Mouse (Mus musculus): ENCODE data around the gene Pip5k1b. TPM values are rescaled to one million over a fixed set of nuclear protein-coding genes. Genes with fewer than 3 reads are reported as not detected.
A peak's percentile ranks its signal among the peaks of the same experiment; 100 is the strongest.

Gene Pip5k1b
- total RNA-seq, 2 experiments from 2014 or later: 25.3 to 27.0 TPM

DNA sequence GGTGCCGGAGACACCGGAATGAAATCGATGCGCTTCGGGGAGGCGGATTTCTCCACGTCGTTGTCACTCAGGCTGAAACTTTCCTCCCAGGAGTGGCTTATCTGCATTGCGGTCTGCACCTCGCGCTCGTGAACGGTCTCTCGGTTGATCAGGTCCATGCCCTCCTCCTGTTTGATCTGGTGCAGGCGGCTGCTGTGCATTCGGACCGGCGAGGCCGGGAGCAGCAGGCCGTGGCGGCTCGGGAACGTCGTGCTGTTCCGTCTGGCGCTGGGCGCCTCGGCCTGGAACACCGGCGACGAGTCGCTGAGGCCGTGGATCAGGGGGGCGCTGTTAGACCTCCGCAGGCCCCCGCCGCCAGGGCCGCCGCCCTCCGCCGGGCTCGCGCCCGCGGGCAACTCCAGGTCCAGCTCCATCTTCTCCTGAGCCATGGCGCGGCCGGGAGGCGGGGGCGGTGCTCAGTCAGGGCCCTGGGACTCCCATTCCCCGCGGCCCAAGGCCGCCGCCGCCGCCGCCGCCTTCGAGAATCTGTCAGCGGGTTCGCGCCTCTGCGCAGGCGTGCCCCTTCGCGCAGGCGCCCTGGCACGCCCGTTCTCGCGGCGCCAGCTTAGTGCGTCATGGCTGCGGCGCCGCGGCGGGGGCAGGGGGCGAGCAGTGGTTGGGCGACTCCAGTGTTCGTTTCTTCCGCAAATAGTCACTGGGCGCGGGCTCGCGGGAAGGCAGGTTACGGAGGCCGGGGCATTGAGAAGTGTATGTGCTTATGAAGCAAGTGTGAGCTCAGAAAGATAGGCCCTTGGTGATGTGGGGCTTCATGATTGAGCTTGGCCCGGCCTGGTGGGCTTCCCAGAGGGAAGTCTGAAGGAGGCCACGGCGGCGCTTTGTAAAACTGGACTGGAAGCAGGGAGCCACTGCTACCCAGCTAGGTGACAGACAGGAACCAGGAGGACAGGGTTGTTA, 78.5 kb downstream of the Pip5k1b start, which contains the start of gene Fam122a:
Gene Fam122a (minus strand): TSS at position 428 of the 954 bp plus-strand sequence.
- peak; percentile 94 to 95 for DNase-seq
- intact Hi-C loops (cut with DNase I): loop anchor here (2.0 to 5.0 kb wide), 2 partner anchors 78 to 175 kb away; partner anchors contain the start of gene Pip5k1b

DNA sequence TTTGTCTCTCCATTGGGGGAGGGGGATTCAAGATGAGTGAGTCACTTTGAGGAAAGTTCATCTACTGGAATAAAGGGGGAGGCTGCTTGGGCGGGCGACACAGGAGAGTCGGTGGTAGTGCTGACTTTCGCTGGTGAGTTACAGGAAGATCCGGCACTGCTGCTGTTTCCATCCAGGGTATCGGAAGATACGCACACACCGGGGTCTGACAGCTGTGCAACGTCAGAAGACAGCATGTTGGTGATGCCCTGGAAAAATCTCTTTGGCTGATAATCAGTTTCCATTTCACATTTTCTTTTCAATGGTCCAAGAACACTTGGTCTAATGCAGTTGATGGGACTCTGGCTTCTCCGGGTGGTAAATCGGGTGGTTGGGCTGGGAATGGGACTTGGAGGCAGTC, 79.2 kb downstream of the Pip5k1b start:
- no peak for DNase-seq
- intact Hi-C loops (cut with DNase I): loop anchor here (2.0 to 5.0 kb wide), 2 partner anchors 78 to 174 kb away; partner anchors contain the start of gene Pip5k1b

DNA sequence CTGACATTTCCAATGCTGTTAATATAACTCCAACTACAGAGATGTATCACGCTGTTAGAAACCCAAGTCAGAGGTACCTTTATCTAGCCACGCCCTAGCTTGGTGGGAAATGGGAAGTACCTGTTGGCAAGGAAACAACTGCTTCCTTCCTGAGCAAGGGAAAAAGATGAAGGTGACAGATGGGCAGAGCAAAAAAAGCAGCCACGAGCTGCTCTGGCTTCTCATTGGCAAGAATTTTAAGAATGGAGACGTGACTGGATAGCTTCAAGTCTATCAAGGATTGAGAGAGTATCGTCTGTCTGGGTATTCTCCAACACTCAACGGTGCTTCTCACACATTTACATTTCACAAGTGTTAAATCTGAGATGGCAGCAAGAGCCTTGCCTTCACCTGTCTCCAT, 80.4 kb downstream of the Pip5k1b start:
- intact Hi-C loops (cut with DNase I): loop anchor here (5.0 kb wide), 1 partner anchor 173 kb away; no protein-coding TSS in a partner anchor
- no peak for DNase-seq

DNA sequence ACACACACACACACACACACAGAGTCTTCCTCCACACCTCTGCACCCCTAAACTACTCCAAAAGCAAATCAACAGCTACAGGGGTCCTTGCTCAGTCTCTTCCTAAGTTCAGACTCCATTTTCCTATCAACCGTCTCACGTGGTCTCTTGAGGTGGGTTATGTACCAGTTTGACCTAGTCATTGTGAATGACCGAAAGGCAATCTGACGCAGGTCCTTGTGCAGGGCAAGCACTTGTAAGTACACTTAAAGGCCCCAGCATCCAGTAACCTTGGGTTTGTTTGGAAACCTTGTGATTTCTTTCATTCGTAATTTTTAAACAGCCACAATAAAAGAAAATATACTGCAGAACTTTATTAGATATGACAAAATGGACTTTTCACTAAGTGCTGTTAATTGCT, 83.2 kb downstream of the Pip5k1b start:
- no peak for DNase-seq
- intact Hi-C loops (cut with DNase I): no loop called here

DNA sequence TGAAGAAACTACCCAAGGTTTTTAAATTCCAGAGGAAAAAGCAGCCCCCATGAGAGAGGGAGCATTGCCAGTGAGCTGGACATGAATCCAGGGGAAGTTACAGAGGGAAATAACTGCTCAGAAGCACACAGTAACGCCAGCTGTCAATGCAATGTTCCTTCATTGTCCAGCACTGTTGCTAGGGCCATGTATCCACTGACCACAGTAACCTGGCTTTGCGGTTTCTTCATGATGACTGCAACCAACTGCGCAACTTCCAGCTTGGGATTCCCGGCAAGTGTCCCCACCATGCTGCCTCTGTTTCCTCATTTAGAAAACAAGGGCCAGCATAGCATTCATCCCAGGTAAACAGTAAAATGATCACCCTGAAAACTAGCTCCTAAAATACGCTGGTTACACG, 84.1 kb downstream of the Pip5k1b start:
- intact Hi-C loops (cut with DNase I): no loop called here
- DNase-seq: no peak

DNA sequence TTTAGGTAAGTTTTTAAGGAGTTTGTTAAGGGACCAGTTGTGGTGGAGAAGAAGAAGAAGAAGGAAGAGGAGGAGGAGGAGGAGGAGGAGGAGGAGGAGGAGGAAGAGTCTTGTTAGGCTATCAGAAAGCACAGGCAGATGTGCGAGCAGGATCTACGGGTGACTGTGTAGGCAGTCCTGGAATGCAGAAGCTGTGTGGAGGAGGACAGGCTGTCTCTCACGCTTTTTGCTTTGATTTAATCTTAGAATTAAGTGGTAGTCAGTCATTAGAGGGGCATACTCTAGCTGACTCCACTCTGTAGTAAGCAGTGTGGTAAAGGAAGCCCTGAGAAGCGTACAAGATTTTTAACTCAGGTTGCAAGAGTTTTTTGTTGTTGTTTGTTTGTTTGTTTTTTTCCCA, 86.5 kb downstream of the Pip5k1b start:
- intact Hi-C loops (cut with DNase I): no loop called here
- DNase-seq: no peak

DNA sequence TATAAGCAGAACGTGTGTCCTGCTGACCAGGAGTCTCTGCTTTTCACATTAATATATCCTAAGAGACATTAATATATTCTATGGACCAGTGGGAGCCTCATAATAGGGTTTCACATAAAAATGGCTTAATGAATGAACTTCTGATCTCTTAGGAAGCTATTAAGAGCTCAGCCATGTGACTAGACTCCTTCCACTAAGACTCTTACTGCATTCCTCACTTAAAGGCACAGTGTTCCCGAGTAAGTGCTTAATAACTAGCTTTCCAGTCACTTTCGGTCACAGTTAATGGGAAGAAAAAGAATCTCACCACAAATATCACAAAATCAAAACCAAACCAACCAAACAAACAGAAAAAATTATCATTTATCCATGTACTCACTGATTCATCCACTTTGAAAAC, 87.1 kb downstream of the Pip5k1b start:
- DNase-seq: no peak

DNA sequence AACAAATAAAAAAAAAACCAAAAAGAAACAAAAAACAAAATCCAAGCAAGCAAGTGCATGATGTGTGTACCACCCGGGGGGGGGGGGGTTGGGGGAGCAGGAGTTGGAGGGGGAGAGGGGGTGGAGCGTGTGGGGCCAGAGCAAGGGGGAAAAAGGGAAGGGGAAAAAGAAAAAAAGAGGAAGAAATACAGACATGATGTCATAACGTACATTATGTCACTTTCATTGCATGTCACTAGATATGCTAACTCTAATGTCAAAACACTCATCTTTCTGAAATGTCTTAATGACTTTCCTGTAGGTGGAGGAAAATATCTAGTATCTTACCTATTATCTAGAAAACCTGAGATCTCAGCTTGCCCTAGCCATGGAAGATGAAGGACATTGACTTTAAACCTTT, 92.7 kb downstream of the Pip5k1b start:
- DNase-seq: no peak
- intact Hi-C loops (cut with DNase I): no loop called here

More for the DNA sequence above, 87.1 kb downstream of the Pip5k1b start:
- intact Hi-C loops (cut with DNase I): no loop called here

DNA sequence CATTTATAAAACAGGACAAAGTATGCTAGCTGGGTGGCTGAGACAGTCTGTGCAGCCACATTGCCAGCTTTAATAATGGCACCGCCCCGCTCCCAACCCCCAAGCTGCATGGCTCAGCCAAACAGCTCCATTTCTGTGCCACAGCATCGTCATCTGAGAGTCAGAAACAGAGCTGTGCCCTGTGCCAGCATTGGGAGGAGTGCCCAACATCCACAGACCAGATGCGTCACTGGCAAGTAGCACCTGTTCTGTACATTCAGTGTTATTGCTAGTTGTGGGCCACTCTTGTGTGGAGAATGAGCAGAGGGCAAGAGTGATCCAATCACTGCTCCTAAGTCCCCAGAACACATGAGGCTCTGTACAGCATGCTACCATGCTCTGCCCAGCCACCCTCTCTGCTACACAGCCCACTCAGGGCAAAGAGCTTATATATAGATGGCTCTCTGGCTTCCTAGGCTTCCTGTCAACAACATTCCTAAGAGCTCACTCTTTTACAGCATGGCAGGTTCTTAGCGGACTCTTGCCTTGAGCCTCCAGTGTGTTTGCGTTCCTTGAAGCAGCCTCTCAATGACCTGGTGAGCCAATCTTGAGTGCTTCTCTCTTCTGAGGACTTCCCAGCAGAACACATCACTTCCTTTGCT, 99.0 kb downstream of the Pip5k1b start:
- peak; percentile 28 to 44 for DNase-seq
- intact Hi-C loops (cut with DNase I): no loop called here

DNA sequence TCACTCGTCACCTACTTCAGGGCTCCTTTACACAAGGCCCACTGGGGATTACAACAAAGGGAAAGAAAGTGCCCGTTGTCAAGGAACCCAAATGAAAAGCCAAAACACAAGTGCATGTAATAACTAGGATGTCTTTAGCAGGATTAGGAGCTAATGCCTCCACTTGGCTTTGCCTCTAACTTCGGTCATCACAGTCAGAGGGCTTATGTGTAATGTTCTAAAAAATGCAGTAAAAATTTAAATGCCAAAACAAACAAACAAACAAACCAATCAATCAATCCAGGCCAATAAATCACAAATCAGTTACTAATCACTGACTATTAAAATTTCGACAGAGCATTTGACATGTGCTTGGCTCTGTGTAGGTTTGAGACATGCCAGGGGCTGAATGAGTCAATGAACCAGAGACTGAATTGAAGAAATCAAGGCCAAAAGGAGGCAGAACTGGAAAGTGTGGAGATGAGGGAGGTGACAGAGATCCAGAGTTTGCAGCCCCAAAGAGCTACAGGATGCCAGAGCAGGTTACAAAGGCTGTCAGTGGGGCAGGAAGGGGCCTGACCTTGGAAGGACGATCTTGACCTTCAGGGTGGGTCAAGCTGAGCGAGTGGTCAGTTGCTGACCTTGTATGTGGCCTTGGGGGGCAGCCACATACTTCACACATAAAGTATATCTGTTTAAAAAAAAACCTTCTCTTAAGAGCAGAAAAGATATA, 100.3 kb downstream of the Pip5k1b start:
- no peak for DNase-seq
- intact Hi-C loops (cut with DNase I): no loop called here

DNA sequence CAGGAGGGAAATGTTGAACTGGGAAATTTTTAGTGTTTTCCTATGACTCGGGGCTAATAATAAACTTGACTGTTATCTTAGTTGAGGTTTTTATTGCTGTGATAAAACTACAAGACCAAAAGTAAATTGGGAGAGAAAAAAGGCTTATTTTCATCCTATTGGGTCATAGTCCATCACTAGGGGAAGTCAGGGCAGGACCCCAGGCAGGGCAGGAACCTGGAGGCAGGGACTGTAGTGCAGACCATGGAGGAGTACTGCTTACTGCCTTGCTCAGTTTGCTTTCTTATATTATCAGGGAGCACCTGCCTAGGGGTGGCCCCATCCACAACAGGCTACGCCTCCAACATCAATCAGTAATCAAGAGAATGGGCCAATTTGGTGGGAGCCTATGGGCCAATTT, 101.2 kb downstream of the Pip5k1b start:
- DNase-seq: no peak
- intact Hi-C loops (cut with DNase I): no loop called here

DNA sequence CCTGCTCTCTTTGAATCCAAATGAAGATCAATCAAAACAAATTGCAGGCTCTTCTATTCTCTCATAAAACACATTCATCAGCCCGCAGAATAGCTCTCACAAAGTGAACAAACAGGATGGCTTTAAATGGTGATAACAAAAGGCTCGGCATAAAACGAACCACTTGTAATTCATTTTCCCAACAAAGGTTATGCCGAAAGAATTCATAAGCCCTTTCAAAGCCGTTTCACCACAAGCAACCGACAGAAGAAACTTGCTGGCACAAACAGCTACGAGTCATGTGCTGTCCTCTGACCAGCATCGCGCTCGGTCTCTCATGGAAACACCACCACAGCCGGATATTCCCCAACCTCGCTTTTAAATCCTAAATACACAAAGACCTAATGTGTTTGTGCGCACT, 102.3 kb downstream of the Pip5k1b start:
- intact Hi-C loops (cut with DNase I): no loop called here
- peak; percentile 24 to 43 for DNase-seq

DNA sequence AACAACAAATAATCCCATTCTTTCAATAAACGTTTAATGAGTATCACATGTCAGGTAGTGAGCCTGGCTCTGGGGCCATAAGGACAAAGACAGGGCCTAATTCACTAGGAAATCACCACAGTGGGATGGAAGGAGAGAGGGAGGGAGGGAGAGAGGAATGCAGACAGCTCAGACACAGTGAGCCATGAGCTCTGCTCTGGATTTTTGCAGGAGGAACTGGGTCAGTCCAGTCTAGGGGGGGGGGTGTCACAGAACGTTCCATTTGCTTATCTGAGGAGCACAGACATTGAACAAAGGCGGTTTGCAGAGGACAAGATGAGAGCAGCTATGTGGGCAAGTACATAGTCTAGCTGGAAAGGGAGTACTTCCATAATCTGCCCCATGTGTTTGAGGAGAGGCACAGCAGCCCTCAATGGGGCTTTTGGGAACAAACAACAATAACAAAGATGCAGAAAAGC, 103.2 kb downstream of the Pip5k1b start:
- peak in 1 of 2 experiments; percentile 29 for DNase-seq
- intact Hi-C loops (cut with DNase I): no loop called here

DNA sequence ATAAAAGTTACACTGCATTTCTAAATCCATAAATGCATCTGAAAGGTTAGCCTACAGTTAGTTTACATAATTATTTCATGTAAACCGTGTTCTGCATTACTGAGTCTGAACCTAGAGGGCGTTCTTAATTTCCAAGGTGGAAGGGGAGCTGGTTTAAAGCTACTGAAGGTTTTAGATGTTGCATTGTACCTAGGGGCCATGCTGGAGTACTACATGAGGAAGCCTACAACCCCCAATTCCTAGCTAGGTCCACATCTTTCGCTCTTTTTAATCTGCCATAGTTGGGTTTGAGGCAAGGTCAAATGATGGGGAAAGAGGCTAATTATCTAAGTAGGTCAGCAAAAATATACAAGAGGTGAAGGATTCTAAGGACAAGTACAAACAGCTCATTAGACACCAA, 104.0 kb downstream of the Pip5k1b start:
- DNase-seq: no peak
- intact Hi-C loops (cut with DNase I): no loop called here

DNA sequence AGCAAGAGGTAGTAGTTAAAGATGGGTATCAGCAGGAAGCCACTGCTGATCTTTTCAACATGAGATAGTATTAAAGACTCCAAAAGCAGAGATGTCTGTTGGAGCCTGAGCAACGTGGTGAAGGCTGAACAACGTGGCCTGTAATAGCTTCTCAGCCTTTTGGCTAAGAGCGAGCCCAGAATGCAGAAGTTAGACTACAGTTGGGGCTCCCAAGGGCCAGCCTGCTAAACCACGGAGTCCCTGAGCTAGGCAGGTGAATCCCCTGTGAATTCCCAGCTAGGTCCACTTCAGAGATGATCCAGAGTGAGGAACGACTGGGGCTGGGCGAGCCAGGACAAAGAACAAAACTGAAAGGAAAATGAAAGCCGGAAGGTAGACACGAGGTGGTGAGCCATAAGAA, 104.9 kb downstream of the Pip5k1b start:
- intact Hi-C loops (cut with DNase I): no loop called here
- DNase-seq: no peak

DNA sequence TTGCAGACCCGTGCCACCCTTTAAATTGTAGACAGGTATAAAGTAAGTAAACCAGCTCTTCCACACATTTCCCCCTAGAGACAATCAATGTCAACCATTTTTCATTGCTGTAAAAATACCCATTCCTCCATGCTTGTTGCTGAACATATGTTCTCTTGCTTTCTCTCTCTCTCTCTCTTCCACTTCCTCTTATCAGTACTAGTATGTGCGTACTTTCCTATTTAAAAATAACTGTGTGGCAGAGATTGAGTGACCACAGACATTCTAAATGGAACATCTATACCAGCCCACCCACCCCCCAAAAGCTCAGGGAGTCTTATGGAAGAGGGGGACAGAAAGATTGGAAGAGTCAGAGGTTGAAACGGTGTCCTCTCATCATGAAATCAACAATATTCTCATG, 111.3 kb downstream of the Pip5k1b start:
- no peak for DNase-seq
- intact Hi-C loops (cut with DNase I): no loop called here

DNA sequence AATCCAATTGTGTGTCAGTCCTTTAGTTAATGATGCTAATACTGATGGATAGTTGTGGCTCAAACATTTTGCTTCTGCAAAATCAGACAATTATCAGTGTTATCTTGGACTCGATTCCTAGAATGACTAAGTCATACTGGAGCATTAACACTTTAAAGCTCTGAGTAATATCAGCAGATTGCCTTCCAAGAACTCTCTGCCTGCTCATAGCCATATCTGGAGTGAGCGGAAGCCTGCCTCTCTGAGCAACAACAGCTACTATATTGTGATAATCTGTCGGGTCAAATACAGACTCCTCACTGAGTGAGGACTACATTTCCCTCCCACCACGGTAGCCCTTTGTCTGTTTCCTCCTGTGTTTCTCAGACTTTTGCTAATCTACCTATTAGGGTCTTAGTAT, 116.0 kb downstream of the Pip5k1b start:
- intact Hi-C loops (cut with DNase I): no loop called here
- no peak for DNase-seq

DNA sequence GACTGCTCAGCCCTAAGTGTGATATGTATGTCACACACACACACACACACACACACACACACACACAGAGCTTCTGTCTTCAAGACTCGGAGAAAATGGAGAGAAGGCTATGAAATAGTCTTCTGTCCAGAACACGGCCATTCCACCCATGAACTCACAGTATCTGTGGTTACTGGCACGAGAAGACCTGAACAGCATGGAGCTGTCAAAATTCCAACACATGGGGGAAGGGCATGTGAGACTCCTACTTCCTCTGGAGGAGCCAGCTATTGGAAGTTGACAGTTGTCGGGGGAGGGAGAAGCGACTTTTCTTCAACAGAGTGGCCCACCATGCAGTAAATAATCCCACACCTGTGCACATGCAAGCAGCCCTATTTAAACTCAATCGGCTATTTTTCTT, 121.4 kb downstream of the Pip5k1b start:
- DNase-seq: no peak
- intact Hi-C loops (cut with DNase I): no loop called here

DNA sequence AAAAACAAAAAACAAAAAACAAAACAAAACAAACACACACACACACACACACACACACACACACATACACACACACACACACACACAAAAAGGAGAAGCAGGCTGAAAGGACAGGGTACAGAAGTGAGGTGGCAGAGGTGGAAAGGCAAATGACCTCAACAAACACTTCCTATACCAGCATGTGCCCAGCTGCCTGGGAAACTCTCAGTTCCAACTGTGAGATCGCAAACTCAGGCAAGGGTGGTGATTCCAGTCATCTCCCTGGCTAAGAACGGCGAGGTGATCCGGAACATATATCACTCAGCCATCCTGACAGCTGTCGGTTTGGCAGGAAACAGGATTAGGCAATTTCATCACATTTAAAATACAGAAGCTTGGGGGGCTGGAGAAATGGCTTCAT, 123.2 kb downstream of the Pip5k1b start:
- DNase-seq: no peak
- intact Hi-C loops (cut with DNase I): no loop called here

DNA sequence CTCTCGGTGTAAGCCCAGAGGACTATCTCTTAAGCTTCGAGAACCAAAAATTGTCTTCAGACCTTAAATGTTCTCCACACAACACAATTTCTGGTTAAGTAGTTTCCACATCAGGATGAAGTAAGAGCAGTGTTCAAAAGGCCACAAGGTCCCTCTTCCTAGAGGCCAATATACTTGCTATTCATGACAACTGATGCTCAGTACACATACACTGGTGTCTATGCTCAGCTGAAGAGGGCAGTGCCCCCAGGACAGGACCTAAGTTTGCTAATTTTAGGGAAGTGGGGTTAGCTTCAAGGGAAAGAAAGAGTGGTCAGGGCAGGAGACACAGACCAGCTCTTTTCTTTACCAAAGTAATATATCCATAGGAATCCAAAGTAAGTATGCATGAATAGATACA, 124.3 kb downstream of the Pip5k1b start:
- DNase-seq: no peak
- intact Hi-C loops (cut with DNase I): no loop called here

DNA sequence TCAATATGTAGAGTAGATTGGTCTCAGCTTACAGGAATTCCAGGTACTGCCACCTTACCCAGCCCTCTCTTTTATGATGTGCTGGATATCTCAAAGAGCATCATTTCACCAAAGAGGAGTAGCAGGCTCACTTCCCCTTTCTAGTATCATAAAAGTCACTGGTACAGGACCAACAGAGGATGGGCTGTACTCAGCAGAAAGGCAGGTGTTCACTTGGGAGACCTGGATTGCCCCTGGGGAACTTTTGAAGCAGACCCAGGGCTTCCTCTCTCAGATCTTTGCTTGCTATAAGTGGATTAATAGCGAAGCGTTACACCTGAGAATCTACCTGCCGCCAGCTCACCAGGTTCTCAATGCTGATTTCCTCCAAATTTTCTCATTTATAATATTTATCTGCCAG, 127.7 kb downstream of the Pip5k1b start:
- no peak for DNase-seq
- intact Hi-C loops (cut with DNase I): no loop called here
